ENCODE assay signal across 22 mouse cellular contexts in the genomic region with DNA sequence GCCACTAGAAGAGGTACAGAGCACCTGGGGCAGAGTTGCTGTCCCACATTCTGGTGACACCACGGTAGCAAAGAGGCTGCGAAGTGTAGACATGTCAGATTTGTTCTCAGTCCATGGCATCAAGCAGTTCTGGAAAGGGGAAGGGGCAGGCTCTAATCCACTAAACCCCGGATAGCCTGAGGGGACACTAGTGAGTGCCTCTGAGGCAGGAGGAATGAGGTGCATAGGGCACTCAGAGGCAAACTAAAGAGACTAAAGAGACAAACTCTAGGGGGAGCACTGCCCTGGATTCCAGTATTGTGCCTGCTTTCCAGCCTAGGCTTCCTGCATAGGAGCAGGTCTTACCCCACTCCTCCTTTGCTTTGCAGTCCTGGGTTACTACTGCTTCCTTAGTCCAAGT.
DNase-seq lines count a peak whose midpoint lies in the region; ATAC-seq and TF ChIP-seq lines count a peak whose summit lies in the region.
"Had no signal": no experiment of that assay in that cellular context is flagged by ENCODE, and none has a peak within 500 bp of the region (broad histone marks: within the 10 kb centered on the region; RNA-seq: fewer than 3 reads in every experiment).

No protein-coding gene starts in this region.

- intact Hi-C loops in heart, postnatal 36 days (cut with DNase I): no loop called here

- ATAC-seq in frontal cortex, adult (ENCODE audit: low TSS enrichment): peak; percentile 45
- no peak for ATAC-seq in lung, embryonic 14.5 days (ENCODE audit: insufficient read depth)
- ATAC-seq in stomach, postnatal 0 days (ENCODE audit: low FRiP score, low TSS enrichment): no peak
- ATAC-seq: forebrain, embryonic 14.5 days had no signal

- H3K4me3 ChIP-seq in lung, embryonic 14.5 days (ENCODE audit: low read depth, low read length): no peak overlapping the region
- H3K4me3 ChIP-seq in stomach, postnatal 0 days (ENCODE audit: low read depth, low read length): no peak overlapping the region
- H3K4me3 ChIP-seq: heart, embryonic 10.5 days; limb, embryonic 12.5 days; liver, embryonic 15.5 days; neural tube, embryonic 15.5 days; stomach, embryonic 15.5 days had no signal

- H3K27me3 ChIP-seq in lung, embryonic 14.5 days (ENCODE audit: insufficient read depth, low read length): no peaks in the 10 kb centered on the region
- no peaks in the 10 kb centered on the region for H3K27me3 ChIP-seq in stomach, postnatal 0 days (ENCODE audit: control insufficient read depth, insufficient read depth, low read length)
- H3K27me3 ChIP-seq: limb, embryonic 12.5 days; liver, embryonic 15.5 days; neural tube, embryonic 15.5 days; stomach, embryonic 15.5 days had no signal

- no peaks in the 10 kb centered on the region for H3K36me3 ChIP-seq in lung, embryonic 14.5 days (ENCODE audit: insufficient read depth)
- no peaks in the 10 kb centered on the region for H3K36me3 ChIP-seq in stomach, postnatal 0 days (ENCODE audit: control insufficient read depth, insufficient read depth, low read length)
- H3K36me3 ChIP-seq: heart, embryonic 10.5 days; limb, embryonic 12.5 days; liver, embryonic 15.5 days; neural tube, embryonic 15.5 days; stomach, embryonic 15.5 days had no signal

- no peak for TF ChIP-seq EP300 in stomach, postnatal 0 days (optimal IDR thresholded peaks at IDR 0.05)

- no peaks in the 10 kb centered on the region for H3K9me3 ChIP-seq in lung, embryonic 14.5 days (ENCODE audit: low read depth, low read length)
- no peaks in the 10 kb centered on the region for H3K9me3 ChIP-seq in stomach, postnatal 0 days (ENCODE audit: control insufficient read depth, low read length)
- H3K9me3 ChIP-seq: heart, embryonic 10.5 days; limb, embryonic 12.5 days; liver, embryonic 15.5 days; neural tube, embryonic 15.5 days; stomach, embryonic 15.5 days had no signal

- no peak overlapping the region for H3K4me2 ChIP-seq in lung, embryonic 14.5 days
- no peak overlapping the region for H3K4me2 ChIP-seq in stomach, postnatal 0 days (replicated peaks; ENCODE audit: low read depth)
- H3K4me2 ChIP-seq: limb, embryonic 12.5 days; liver, embryonic 15.5 days; neural tube, embryonic 15.5 days; stomach, embryonic 15.5 days had no signal

- no peak overlapping the region for H3K27ac ChIP-seq in lung, embryonic 14.5 days (ENCODE audit: low read depth)
- H3K27ac ChIP-seq in stomach, postnatal 0 days (replicated peaks): no peak overlapping the region
- H3K27ac ChIP-seq: heart, embryonic 10.5 days; limb, embryonic 12.5 days; liver, embryonic 15.5 days; neural tube, embryonic 15.5 days; stomach, embryonic 15.5 days had no signal

- H3K9ac ChIP-seq in lung, embryonic 14.5 days: no peak overlapping the region
- H3K9ac ChIP-seq in stomach, postnatal 0 days (ENCODE audit: low read length): no peak overlapping the region
- H3K9ac ChIP-seq: limb, embryonic 12.5 days; liver, embryonic 15.5 days; neural tube, embryonic 15.5 days; stomach, embryonic 15.5 days had no signal

- DNase-seq in frontal cortex, postnatal 10 days (ENCODE audit: low spot score in 2 of 2): no peak
- DNase-seq in lung, embryonic 14.5 days: peak; percentile 5
- DNase-seq in lung, postnatal 10 days: no peak
- DNase-seq in embryo, embryonic 10.5 days (ENCODE audit: low spot score): peak; percentile 36
- DNase-seq in stomach, postnatal 0 days (ENCODE audit: low spot score): no peak
- DNase-seq in layer of hippocampus, adult 8-10 months (ENCODE audit: low spot score in 2 of 2): no peak
- DNase-seq in heart, postnatal 36 days: no peak
- DNase-seq: adrenal gland, postnatal 10 days; gastrocnemius, postnatal 14 days; heart, postnatal 4 days; kidney, adult 11 months; kidney, postnatal 4 days; right cerebral cortex, adult 18-20 months; spleen, adult 18-20 months; thymus, postnatal 25 days had no signal

- TF ChIP-seq CTCF in lung, embryonic 14.5 days (IDR thresholded peaks at IDR 0.05; ENCODE audit: low read depth): no peak
- peak; percentile 23; the same call in 1 of the 2 replicates for TF ChIP-seq CTCF in stomach, postnatal 0 days (IDR thresholded peaks at IDR 0.05; ENCODE audit: low read depth)

- 34% methylated on average over 3 of the region's 3 CpGs for WGBS in lung, embryonic 14.5 days
- 39% methylated on average over 3 of the region's 3 CpGs for WGBS in stomach, postnatal 0 days

- no peaks in the 10 kb centered on the region for H3K4me1 ChIP-seq in lung, embryonic 14.5 days (ENCODE audit: insufficient read depth)
- H3K4me1 ChIP-seq in stomach, postnatal 0 days (replicated peaks; ENCODE audit: control insufficient read depth, insufficient read depth): no peaks in the 10 kb centered on the region
- H3K4me1 ChIP-seq: liver, embryonic 15.5 days; stomach, embryonic 15.5 days had no signal

Comparison
In these comparisons a context has a peak if more than half of its experiments do, and no peak if none do; other contexts are left out.
1. DNase-seq: peak in lung, embryonic 14.5 days (single experiment) and embryo, embryonic 10.5 days (single experiment); none in frontal cortex, postnatal 10 days (0 of 2), lung, postnatal 10 days (single experiment), stomach, postnatal 0 days (single experiment), layer of hippocampus, adult 8-10 months (0 of 2) and heart, postnatal 36 days (0 of 2).